Mouse (Mus musculus): ENCODE data around the gene Dlgap1.

Gene Dlgap1

GRCm38 (mm10) chr17:70780726-70781689, 812.1 kb downstream of the Dlgap1 start:
- no peak for DNase-seq

GRCm38 (mm10) chr17:70783273-70783672, 814.4 kb downstream of the Dlgap1 start:
- DNase-seq, result no peak

GRCm38 (mm10) chr17:70787366-70787765, 818.5 kb downstream of the Dlgap1 start:
- no peak for DNase-seq

GRCm38 (mm10) chr17:70790801-70791200, 821.9 kb downstream of the Dlgap1 start:
- no peak for DNase-seq

GRCm38 (mm10) chr17:70791596-70792275, 822.9 kb downstream of the Dlgap1 start:
- DNase-seq, result no peak

GRCm38 (mm10) chr17:70794291-70794690, 825.4 kb downstream of the Dlgap1 start:
- DNase-seq, result peak; percentile 64

- DNase-seq, result no peak
Observed at GRCm38 (mm10) chr17:70794722-70795121, 825.8 kb downstream of the Dlgap1 start.

GRCm38 (mm10) chr17:70795196-70795595, 826.3 kb downstream of the Dlgap1 start:
- DNase-seq, result no peak

GRCm38 (mm10) chr17:70796940-70797772, 828.3 kb downstream of the Dlgap1 start:
- DNase-seq, result peak; percentile 36

- DNase-seq, result no peak
Observed at GRCm38 (mm10) chr17:70797773-70798045, 828.8 kb downstream of the Dlgap1 start.

GRCm38 (mm10) chr17:70799266-70799665, 830.4 kb downstream of the Dlgap1 start:
- peak; percentile 44 for DNase-seq

- DNase-seq, result no peak
Observed at GRCm38 (mm10) chr17:70802022-70802421, 833.1 kb downstream of the Dlgap1 start.

GRCm38 (mm10) chr17:70805866-70806265, 837.0 kb downstream of the Dlgap1 start:
- DNase-seq, result no peak

GRCm38 (mm10) chr17:70806600-70806999, 837.7 kb downstream of the Dlgap1 start:
- DNase-seq, result no peak

- no peak for DNase-seq
Observed at GRCm38 (mm10) chr17:70807885-70808284, 839.0 kb downstream of the Dlgap1 start.

GRCm38 (mm10) chr17:70808837-70809236, 840.0 kb downstream of the Dlgap1 start:
- DNase-seq, result no peak

GRCm38 (mm10) chr17:70809776-70810175, 840.9 kb downstream of the Dlgap1 start:
- no peak for DNase-seq

GRCm38 (mm10) chr17:70810795-70811194, 841.9 kb downstream of the Dlgap1 start:
- no peak for DNase-seq

- no peak for DNase-seq
Observed at GRCm38 (mm10) chr17:70815001-70815400, 846.1 kb downstream of the Dlgap1 start.

GRCm38 (mm10) chr17:70817862-70818451, 849.1 kb downstream of the Dlgap1 start:
- DNase-seq, result no peak

- DNase-seq, result no peak
Observed at GRCm38 (mm10) chr17:70823083-70823482, 854.2 kb downstream of the Dlgap1 start.

GRCm38 (mm10) chr17:70826227-70826626, 857.4 kb downstream of the Dlgap1 start:
- DNase-seq, result peak; percentile 76

Data from layer of hippocampus, adult 9-11 months (tissue).